Mouse (Mus musculus) left cerebral cortex, adult 9 months (tissue): ENCODE data around the gene Cldnd2.

Experiments used
- DNase-seq, 2 experiments: peaks; one replicate each; pipeline ENCODE4 v3.0.0; 2022; ENCODE audit warnings: low spot score in 2 of 2

The Cldnd2 gene

GRCm38 (mm10) chr7:43447801-43448200 lies 7.2 kb downstream of the Cldnd2 start:
- DNase-seq, result no peak

GRCm38 (mm10) chr7:43448246-43448645 lies 7.7 kb downstream of the Cldnd2 start:
- no peak for DNase-seq

- no peak for DNase-seq
Measured at GRCm38 (mm10) chr7:43449811-43450210, 9.2 kb downstream of the Cldnd2 start.

- DNase-seq, result no peak
Measured at GRCm38 (mm10) chr7:43451726-43452125, 11.1 kb downstream of the Cldnd2 start.

GRCm38 (mm10) chr7:43452609-43453008 lies 12.0 kb downstream of the Cldnd2 start:
- no peak for DNase-seq

- DNase-seq, result no peak
Measured at GRCm38 (mm10) chr7:43453599-43454355, 13.2 kb downstream of the Cldnd2 start.

GRCm38 (mm10) chr7:43454371-43454770 lies 13.8 kb downstream of the Cldnd2 start:
- DNase-seq, result no peak

GRCm38 (mm10) chr7:43462851-43463250 lies 22.3 kb downstream of the Cldnd2 start, which contains the start of gene Vsig10l:
Gene Vsig10l (plus strand): TSS chr7:43463151.
- DNase-seq, result no peak

- no peak for DNase-seq
Measured at GRCm38 (mm10) chr7:43463976-43464375, 23.4 kb downstream of the Cldnd2 start.

- DNase-seq, result no peak
Measured at GRCm38 (mm10) chr7:43464864-43465343, 24.3 kb downstream of the Cldnd2 start.

- DNase-seq, result peak; percentile 63 to 82
Measured at GRCm38 (mm10) chr7:43465344-43466098, 24.9 kb downstream of the Cldnd2 start.

GRCm38 (mm10) chr7:43466099-43466694 lies 25.6 kb downstream of the Cldnd2 start:
- peak in 1 of 2 experiments; percentile 69 for DNase-seq

GRCm38 (mm10) chr7:43470373-43470772 lies 29.8 kb downstream of the Cldnd2 start:
- peak in 1 of 2 experiments; percentile 43 for DNase-seq

GRCm38 (mm10) chr7:43475706-43476105 lies 35.1 kb downstream of the Cldnd2 start:
- DNase-seq, result no peak

GRCm38 (mm10) chr7:43476376-43476775 lies 35.8 kb downstream of the Cldnd2 start:
- no peak for DNase-seq

GRCm38 (mm10) chr7:43481191-43481590 lies 40.6 kb downstream of the Cldnd2 start:
- peak; percentile 74 to 77 for DNase-seq

- no peak for DNase-seq
Measured at GRCm38 (mm10) chr7:43482090-43482716, 41.6 kb downstream of the Cldnd2 start.

GRCm38 (mm10) chr7:43483236-43483635 lies 42.7 kb downstream of the Cldnd2 start:
- no peak for DNase-seq

- DNase-seq, result peak in 1 of 2 experiments; percentile 46
Measured at GRCm38 (mm10) chr7:43488646-43489045, 48.1 kb downstream of the Cldnd2 start.

- no peak for DNase-seq
Measured at GRCm38 (mm10) chr7:43489631-43490125, 49.1 kb downstream of the Cldnd2 start, which contains the start of gene Iglon5. Gene Iglon5 (minus strand): TSS chr7:43490075.

- DNase-seq, result peak in 1 of 2 experiments; percentile 71
Measured at GRCm38 (mm10) chr7:43490182-43490584, 49.6 kb downstream of the Cldnd2 start.
